Mouse (Mus musculus) right cerebral cortex, postnatal 36 days (tissue): ENCODE data around the gene Bcar3.

ENCODE experiments used
- DNase-seq, 2 experiments: peaks; one replicate each; pipeline ENCODE4 v3.0.0; 2022; ENCODE audit warnings: low spot score in 2 of 2, mixed read lengths in 1 of 2

The Bcar3 gene

DNA sequence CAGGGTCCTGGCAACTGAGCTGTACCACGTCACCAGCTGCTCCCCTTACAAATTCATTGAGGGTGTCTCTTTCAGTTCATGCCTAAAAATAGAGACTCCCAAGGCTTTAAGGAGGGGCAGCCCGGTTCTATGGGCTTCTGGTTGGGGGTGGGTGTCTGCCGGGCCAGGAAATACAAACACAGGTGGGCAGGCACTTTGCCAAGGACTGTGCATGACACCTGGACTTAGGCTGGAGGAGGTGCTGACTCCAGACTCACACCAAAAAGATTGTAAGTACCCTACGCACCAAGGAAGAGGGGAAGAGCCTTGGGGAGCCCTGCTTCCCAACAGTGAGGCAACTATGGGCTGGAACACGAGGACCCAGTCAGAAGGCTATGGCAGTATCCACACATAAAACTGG lies 44.1 kb downstream of the Bcar3 start:
- DNase-seq: no peak

DNA sequence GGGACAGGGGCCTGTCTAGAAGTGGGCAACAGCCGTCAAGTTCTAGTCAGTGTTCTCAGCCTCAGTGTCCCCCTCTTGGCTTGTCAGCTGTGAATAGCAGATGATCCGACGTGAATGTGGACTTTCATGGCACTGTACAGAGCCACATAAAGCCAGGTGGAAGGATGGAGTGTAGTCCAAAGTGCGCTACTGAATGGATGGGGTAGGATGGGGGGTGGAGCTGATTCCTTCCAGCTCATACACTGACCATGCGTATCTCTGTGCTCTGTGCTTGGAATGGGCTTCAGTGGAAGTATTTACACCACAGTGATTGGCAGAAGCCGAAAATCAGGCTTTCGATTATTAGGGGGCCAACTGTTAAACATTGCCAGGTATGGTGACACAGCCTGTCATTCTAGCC lies 45.0 kb downstream of the Bcar3 start:
- DNase-seq: no peak

DNA sequence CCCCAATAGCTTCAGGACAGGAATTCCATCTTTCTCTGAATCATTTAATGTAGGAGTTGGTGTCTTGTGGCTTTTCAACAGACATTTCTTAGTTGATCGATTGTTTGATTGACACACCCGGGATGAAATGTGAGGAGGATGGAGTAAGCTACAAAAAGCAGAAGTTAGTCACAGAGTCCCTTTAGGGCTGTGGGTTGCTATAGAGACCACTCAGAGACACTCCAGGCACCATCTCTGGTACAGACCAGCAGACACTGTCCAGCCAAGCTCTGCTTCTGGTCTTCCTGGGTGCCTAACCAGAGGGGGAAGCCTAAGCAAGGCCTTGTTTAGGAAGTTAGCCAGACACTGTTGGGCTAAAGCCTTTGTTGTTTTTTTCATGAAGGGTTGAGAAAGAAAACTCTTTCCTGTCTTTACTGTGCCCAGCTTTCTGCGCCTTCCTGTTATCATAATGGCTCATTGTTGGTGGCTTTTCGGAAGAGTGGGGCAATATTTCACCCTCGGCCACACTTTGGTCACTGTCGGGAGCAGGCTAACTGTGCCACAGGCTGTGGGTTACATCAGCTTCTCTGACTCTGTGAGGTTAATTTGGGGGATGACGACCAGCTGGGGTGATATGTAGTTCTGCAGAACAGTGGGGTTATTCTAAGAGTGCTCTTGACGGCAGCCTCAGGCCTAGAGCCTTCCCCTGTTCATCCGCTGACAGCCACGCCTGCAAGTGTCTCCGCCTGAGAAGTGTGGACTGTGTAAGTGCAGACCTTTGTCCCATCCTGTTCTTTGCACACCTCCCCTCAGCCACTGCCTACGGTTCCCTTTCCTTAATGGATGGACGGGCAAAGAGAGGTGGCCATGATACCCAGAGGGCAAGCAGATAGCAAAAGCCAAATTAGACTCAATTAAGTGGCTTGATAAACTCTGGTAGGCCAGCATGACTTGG lies 46.5 kb downstream of the Bcar3 start:
- no peak for DNase-seq

DNA sequence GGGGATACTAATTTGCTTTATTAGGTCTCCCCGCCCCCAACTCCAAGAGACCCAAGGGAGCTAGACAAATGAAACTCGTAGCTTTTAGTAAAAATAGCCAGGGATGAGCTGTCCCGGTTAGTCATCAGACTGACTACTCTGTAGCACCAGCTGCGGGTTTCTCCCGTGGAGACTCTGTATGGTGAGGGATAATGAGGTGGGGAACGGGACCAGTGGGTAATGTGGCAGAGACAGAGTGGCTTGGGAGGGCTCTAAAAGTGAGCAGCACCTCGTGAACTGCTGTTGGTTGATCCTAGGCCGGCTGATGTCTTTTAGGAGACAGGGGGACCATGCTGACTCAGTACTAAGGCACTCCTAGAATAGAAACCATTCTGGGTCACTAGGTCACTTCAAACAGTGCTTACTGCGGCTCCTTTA lies 49.5 kb downstream of the Bcar3 start:
- DNase-seq: peak in 1 of 2 experiments; percentile 17

DNA sequence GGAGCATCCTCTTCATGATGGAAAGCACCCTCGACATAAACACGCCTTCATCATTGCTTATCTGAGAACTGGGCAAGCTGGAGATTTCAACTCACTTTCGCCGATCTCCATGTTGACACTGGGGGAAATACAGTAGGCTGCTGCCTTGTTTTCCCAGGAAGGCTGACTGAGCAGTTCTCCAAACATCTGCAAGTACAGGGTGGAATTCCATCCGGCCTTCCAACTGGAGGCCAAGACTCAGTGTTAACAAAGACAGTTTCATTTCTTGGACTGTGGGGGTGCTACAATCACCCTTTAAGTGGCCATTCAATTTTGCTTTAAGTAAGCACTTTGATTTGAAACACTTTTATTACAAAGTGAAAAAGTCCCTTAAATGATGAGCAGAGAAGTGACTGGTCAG lies 50.4 kb downstream of the Bcar3 start:
- DNase-seq: no peak

DNA sequence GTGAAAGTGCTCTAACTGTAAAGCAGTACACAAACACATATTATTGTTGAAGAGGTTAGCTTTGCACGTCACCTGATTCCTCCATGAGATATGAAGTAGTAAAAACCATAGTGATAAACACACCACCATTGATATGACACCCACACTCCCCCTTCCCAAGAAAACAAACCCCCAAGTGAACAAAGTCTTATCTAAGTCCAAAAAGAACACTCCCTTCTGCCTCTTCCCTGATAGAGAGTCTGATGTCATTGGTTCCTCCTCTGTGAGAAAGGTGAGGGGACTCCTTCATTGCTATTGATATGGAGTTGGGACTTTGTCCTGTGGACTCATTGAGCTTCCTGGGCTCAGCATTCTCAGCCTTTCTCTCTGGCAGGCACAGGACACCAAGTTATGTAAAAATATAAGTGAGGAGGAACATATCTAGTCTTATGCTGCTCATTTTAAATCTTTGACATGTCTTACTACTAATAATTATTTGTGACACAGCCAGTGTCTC lies 52.1 kb downstream of the Bcar3 start:
- DNase-seq: no peak

DNA sequence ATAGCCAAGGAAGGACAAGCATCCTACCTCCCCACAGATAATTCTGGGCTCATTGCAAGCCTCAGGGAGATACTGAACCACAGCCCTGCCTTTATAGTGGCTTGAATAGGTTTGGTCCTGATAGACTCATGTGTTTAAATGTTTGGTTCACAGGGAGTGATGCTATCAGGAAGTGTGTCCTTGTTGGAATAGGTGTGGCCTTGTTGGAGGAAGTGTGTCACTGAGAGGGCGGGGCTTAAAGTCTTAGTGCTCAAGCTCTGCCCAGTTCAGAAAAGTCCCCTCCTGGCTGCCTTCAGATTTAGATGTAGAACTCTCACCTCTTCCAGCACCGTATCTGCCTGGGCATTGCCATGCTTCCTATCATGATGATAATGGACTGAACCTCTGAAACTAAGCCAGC lies 52.7 kb downstream of the Bcar3 start:
- no peak for DNase-seq

DNA sequence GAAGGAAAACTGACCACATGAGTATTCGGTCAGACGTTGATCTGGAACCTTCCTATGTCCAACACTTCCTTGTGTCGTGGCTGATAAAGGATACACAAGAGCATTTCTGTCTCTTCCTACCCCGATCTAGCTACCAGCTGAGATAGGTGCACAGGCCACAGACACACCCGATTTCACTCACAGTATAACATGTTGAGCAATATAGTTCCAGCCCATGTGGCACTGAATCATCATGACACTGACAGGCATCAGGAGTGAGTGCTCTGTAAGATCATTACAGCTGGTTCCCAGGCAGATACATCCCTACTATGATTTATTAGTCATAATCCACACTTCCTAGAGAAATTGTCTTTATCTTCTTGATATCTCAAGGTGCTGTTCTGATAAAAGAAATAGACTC lies 54.7 kb downstream of the Bcar3 start:
- DNase-seq: no peak

DNA sequence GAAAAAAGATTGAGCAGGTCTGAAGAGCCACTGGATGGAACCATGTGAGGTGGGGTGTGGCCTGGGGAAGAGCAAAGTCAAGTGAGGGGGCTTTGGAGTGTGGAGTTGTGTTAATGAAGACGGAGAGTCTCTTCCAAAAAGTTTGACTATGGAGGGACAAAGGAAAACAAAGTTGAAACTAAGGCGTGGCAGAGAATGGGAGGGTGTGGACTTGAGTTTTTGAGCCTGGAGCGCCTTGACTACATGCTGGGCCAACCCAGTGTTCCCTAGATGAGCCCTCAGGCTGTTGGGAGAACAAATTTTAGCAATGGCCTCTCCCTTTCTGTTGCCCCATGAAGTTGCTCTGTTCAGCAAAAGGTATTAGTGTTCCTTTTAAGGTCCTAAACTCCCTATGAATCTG lies 58.9 kb downstream of the Bcar3 start:
- no peak for DNase-seq

DNA sequence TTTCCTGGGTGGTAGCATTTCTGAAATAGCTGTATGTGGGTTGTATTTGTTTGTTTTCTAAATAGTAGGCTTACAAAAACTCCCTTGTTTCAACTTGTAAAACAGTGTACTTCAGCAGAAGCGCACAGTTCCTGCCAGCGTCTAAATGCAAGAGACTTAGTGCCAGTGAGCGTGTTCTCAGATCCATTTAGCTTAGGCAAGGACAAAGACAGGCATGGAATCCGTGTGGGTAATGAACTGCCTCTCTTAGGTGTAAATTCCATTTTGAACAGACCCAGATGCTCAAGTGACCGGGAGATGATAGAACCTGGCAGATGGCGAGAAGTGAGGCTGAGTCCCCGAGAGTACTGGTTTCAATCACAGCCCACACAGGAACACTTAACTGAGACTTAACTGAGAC lies 65.5 kb downstream of the Bcar3 start:
- DNase-seq: peak in 1 of 2 experiments; percentile 14

DNA sequence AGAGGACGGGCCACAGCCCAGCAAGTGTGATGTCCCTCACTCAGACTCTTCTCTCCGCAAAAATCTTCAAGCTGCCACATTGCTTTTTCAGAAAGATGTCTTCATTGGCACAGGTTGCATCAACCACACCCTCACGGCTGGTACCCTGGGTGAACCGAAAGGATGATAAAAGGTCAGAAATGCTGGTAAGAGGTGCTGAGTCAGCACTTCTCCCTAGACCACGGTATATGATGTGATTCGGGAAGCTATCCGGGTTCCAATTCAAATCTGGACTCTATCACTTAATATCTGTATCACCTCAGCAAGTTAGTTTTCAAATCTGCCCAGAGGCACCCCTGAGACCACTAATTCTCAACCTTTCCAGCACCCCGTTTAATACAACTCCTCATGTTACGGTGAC lies 66.0 kb downstream of the Bcar3 start:
- no peak for DNase-seq

DNA sequence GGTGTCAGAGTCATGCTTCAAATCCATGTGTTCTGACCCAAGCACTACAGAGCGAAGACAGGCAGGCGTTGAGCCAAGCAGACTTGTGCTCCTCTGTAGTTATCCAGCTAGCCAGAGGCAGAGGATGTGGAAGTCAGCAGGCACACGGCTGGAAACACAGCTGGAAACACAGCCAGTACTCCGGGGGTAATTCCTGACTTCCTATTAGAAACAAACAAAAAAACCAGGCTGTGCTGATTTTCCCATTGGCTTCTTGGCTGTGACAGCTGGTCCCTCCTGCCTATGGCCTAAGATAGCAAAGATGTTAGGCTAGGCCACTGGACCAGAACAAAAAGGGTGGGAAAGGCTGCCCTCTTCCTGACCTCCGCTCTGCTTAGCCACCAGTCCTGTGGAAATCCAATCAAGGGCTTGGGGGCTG lies 66.8 kb downstream of the Bcar3 start:
- DNase-seq: no peak

DNA sequence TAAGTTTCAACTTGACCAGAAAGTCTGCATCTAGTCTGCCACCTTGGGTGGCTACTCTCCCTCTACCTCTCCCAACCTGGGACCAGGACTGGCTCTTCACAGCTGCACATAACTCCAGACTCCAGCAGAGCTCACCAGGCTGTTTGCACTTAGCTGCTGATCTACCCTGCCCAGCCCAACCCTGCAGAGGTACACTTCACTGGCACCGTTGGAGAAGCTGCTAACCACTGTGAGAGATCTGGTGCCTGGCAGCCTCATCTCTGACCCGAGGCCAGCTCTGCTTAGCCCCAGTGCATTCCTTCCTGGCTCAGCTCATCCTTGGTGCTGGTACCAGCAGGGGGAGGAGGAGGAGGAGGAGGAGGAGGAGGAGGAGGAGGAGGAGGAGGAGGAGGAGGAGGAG lies 68.8 kb downstream of the Bcar3 start:
- DNase-seq: no peak

DNA sequence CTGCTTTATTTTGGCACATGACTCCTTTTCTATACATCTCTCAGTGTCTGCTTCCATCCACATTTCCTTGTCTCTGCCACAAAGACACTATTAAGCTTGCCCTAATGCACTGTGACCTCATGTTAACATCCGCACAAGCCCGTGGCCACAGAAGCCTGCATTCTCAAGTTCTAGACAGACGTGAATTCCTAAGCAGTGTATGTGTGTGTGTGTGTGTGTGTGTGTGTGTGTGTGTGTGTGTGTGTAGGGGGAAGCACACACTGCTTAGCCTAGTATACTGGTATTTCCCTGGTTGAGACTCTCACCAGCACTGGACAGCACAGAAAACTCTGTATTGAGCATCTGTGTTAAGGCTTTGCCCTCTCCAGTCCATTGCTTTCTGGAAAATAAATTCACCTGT lies 70.6 kb downstream of the Bcar3 start:
- DNase-seq: no peak

DNA sequence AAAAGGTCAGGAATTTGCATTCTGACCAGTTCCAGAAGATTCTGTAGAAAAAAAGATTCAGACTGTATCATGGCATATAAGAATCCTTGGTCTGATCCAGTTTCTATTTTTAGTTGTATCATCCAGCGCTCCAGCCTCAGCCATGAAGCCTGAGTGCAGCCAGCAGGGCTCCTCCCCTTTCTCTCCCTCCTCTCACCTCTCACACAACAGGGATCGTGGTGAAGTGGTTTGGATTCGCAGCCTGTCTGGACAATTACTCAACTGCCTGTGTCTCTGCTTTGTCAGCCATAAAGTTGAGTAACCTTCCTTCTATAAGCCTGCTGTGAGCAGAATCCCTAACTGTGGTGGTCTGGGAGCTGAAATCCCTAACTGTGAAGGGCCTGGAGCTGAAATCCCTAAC lies 71.4 kb downstream of the Bcar3 start:
- no peak for DNase-seq

DNA sequence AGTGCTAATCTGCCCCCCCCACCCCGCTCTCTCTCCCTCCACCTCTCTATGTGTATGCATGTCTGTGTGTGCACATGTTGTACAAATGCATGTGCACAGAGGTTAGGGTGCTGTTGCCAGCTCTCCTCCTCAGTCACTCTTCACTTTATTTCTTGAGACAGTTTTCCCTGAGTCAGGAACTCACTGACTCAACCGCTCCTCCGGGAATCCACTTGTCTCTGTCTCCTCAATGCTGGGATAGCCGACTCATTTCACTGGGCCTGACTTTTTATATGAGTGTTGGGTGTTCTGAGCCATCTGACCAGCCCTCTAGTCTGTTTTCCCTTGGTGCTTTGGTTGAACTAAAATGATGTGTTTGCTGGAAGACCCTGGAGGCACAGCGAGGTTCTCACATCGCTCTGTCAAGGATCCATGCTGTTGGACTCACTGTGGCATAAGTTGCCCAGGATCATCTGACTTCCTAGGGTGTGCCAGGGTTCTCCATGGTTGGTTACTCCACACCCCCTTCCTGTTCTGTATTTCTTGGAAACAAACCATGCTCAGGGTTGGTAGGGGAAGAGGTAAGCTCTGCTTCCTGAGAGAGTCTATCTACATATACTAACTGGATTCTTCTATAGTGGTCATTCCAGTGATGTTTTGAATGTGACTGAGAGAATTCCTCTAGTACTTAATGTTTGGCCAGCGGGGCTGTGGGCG lies 77.9 kb downstream of the Bcar3 start:
- no peak for DNase-seq

DNA sequence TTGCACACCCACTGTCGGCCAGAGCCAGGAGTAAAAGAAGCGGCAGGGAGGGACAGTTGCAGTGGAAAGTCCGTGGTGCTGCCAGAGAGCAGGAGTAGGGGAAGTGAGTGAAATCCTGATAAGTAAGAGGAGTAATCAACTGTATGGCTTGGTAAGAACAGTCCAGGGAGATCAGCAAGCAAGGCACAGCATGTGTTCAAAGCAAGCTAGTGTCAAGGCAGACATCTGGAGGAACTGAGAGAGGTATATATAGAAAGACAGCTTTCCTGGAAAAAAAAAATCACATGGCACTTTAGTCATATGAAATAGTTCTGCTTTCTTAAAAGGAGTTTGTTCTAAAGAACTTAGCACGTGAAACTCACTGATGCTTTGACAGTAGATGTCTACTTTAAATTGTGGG lies 78.7 kb downstream of the Bcar3 start:
- no peak for DNase-seq

DNA sequence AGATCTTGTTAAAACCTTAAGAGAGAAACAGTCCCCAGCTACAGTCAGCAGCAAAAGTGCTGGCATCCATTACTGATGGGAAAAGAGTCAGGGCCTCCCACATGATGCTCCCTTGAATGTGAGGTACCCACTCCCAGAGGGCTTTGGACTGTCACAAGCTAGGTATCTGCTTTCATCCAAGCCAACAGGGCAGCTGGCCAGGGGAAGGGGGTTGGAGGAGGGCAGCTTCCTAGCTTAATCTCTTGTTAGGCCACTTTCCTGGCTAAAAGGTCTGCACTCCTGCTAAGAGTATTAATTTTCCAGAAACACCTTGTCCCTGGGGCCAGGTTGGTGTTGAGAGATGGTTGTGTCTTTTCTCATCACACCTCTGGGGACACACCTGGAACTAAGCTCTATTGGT lies 82.1 kb downstream of the Bcar3 start:
- no peak for DNase-seq

DNA sequence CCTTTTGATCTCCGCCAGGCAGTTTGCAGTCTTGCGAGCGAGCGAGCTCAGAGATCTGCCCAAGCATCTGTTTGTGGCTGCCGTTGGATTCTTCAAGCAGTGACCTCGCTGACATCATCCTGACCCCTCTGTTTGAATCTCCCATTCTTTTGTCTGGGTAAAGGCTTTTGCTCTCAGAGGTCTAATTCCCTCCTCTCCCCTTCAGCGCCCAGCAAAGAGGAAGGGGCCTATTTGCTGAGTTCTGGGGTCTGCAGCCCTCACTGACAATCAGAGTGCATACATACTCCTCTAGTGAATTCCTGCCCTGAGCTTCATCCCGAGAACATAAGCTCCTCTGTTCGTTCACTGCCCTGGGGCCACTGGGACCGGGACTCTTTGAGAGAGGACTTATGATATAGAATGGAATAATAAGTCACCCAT lies 82.5 kb downstream of the Bcar3 start:
- DNase-seq: no peak

DNA sequence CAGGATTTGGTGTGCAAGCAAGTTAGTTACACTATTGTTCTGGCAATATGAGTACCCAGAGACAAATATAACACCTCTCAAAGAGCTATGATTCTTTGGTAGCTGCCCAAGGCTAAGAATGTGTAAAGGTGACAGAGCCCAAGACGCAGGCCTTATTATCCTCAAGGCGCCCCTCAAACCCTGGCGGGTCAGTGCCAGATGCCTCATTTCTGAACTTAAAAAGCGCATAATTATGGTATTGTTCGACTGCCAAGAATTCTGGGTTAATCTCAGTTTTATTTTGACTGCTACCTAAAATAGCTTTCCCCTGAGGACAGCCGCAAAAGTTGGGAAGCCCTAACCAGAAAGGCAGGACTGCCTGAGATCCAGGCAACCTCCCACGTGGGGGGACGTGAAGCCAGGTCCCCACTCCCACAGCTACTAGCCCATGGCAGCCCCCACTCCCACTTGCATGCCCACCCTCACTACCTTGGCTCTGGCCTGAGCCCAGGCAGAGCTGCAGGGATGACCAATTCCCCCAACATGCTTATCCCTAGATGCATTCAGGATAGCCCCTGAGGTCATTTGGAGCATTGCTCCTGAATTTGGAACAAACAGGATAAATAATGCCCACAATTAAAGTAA lies 83.0 kb downstream of the Bcar3 start:
- DNase-seq: no peak

DNA sequence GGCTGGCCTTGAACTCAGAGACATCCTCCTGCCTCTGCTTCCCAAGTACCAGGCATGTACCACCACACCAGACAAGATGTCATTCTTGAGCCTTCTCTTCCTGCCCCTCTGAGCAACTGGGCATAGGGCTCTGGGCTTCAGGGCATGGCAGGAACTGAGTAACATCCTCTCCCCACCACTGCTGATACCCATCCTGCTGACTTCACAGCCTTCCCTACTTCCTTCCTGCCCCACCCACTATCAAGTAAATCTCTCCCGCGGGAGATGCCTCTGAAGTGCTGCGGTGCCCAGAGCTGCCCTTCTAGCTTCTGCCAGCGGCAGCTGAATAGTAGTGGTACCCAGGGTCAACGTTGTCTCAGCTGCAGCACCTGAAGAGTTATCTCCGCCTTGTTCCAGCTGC lies 84.7 kb downstream of the Bcar3 start:
- no peak for DNase-seq

DNA sequence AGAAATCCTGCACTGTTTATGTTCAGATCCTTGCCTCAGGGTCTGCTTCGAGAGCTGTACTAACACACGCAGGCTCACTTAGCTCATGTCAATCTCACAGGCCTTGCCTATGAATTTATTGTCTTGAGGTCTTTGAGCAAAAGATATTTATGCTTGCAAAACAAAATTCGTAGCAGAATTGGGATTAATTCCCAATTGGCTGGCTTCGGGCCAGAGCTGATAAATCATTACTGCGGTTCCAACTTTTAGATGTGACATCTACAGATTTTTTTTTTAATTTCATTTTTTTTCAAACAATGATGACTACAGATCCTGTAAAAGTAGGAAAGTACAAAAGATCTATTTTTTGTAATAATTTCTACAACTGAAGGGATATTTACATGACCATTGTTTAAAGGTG lies 86.8 kb downstream of the Bcar3 start:
- no peak for DNase-seq

DNA sequence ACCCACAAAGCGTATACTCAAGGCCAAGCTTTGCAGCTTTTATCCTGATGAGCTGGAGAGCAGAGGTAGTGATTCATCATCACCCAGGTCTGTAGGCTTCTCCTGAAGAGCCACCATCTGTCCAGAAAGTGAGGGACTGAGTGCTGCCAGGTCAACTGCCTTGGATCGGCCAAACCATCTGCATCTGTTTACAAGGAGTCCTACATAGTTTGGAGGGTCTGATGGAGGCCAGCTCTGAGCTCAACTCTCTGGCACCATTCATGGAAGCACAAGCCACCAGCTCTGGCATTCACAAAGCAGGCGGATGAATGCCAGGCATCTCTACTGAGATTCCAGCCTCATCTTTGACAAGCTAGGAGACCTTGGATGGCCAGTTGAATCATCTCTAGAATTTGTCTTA lies 87.7 kb downstream of the Bcar3 start:
- no peak for DNase-seq
